Mouse (Mus musculus) retina, postnatal 7 days (tissue): ENCODE results near the gene Ncoa7.

Experiments
- DNase-seq: peaks from one replicate; pipeline ENCODE4 v3.0.0-alpha.2; 2012; ENCODE audit warnings: low read depth, low spot score

The Ncoa7 gene

GRCm38 (mm10) chr10:30802681-30803586, at the start of gene Ncoa7:
Ncoa7 (minus strand) TSS chr10:30803326.
- DNase-seq: peak; percentile 68

GRCm38 (mm10) chr10:30845101-30845825, 42.1 kb upstream of the Ncoa7 start:
- no peak for DNase-seq

- DNase-seq: no peak
These were observed 41.3 kb upstream of the Ncoa7 start for GRCm38 (mm10) chr10:30844191-30845010.

- no peak for DNase-seq
These were observed 40.5 kb upstream of the Ncoa7 start for GRCm38 (mm10) chr10:30843438-30844190.

GRCm38 (mm10) chr10:30842643-30843437, 39.7 kb upstream of the Ncoa7 start, which contains the start of gene Hey2:
Hey2 (minus strand) TSS chr10:30842801.
- peak; percentile 97 for DNase-seq

GRCm38 (mm10) chr10:30842228-30842627, 39.1 kb upstream of the Ncoa7 start:
- no peak for DNase-seq

GRCm38 (mm10) chr10:30840824-30841223, 37.7 kb upstream of the Ncoa7 start:
- no peak for DNase-seq

GRCm38 (mm10) chr10:30838188-30838587, 35.1 kb upstream of the Ncoa7 start:
- no peak for DNase-seq

GRCm38 (mm10) chr10:30825049-30825448, 21.9 kb upstream of the Ncoa7 start:
- peak; percentile 31 for DNase-seq

GRCm38 (mm10) chr10:30810967-30811293, 7.8 kb upstream of the Ncoa7 start:
- peak; percentile 80 for DNase-seq

- DNase-seq: no peak
These were observed 7.3 kb upstream of the Ncoa7 start for GRCm38 (mm10) chr10:30810247-30810966.

GRCm38 (mm10) chr10:30803587-30804253, 594 bp upstream of the Ncoa7 start:
- no peak for DNase-seq

- DNase-seq: no peak
These were observed 1.1 kb downstream of the Ncoa7 start for GRCm38 (mm10) chr10:30802033-30802432.

GRCm38 (mm10) chr10:30799713-30800450, 3.2 kb downstream of the Ncoa7 start:
- DNase-seq: no peak

GRCm38 (mm10) chr10:30796469-30797261, 6.5 kb downstream of the Ncoa7 start:
- no peak for DNase-seq

- no peak for DNase-seq
These were observed 12.1 kb downstream of the Ncoa7 start for GRCm38 (mm10) chr10:30791016-30791415.

- no peak for DNase-seq
These were observed 13.6 kb downstream of the Ncoa7 start for GRCm38 (mm10) chr10:30789521-30789920.

GRCm38 (mm10) chr10:30788340-30788721, 14.8 kb downstream of the Ncoa7 start:
- DNase-seq: no peak
